Mouse (Mus musculus) embryo, embryonic 10.5 days (tissue): ENCODE data around the gene Tmem109.

ENCODE experiments used
- DNase-seq: peaks from one replicate; pipeline ENCODE4 v3.0.0-alpha.2; 2015; ENCODE audit warnings: low spot score

Tmem109 gene

DNA sequence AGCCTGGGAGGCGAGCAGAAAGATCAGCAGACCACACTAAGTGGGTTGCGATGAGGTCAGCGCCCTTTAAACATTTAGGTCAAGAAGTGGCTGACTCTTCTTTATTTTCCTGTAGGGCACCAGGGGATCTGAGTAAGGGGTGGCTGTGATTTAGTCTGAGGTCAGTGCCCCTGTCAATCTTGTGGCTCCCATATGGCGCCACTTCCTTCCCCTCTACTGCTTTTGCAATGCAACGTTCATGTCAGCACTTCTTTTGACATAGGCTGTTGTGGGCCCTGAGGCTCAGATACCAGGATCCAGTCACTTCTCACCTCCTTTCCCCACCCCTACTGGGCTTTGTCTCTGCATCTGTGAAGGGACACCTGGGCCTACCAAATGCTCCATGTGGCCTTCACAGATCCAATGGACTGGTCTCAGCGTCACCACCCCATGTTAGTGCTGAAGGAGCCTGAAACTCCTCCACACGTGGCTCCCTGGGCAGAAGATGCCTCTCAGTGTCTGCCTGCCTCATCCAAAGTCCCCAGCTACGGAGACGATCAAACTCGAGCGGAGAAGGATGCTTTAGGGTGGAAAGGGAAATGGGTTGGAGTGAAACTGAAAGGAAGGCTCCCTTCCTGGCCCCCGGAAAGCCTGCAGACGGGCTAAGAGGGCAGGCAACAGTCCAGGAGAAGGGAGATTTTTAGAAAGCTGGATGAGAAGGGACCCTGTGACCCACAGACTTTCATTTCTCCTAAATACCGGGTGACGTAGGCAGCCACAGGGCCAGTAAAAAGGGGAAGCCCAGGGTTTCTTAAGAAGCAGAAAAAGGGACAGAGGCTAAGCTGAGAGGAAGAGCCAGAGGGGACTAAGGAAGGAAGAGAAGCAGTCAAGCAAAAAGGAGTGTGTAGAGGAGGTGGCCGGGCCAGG is 39.8 kb downstream of the Tmem109 start:
- DNase-seq, result peak; percentile 76

DNA sequence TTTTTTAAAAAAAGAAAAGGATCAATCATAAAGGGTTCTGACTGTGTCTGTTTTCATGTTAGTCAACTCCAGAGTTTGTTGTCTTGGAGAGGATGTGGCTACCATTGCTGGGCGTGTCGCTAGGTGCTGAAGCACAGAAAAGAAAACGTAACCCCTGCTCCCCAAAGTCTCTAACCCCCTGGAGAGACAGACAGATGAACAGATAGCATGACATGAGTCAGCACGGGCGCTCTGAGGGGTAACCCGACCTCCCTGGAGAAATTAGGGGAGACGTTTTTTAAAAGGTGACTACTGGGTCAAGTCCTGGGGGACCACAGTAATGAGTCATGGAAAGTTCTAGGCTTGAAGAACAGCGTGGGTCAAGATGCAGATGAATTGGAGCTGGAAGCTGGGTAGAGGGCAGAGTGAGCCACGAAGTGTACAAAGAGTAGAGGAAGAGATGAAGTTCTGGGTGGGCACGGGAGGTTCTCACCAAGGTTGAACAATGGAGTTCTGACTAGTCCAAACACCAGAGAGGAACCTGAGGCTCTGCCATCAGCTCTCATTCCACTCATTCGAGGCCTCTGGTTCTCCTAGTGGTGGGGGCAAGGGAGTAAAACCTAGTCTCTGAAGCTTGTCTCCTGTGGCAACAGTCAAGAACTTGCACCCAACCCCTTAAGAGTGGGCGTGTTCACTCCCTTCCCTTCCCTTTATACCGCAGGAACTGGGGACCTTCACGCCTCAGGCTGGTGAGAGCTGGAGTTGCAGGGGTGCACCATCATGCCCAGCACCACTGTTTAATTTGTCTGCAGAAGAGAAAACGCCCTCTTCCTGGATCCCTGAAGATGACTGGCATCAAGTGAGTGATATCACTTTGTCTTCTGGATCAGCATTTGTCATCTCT is 42.5 kb downstream of the Tmem109 start, which contains the start of gene Slc15a3:
Slc15a3 (plus strand) TSS at position 718 of the 883 bp plus-strand sequence.
- DNase-seq, result no peak

DNA sequence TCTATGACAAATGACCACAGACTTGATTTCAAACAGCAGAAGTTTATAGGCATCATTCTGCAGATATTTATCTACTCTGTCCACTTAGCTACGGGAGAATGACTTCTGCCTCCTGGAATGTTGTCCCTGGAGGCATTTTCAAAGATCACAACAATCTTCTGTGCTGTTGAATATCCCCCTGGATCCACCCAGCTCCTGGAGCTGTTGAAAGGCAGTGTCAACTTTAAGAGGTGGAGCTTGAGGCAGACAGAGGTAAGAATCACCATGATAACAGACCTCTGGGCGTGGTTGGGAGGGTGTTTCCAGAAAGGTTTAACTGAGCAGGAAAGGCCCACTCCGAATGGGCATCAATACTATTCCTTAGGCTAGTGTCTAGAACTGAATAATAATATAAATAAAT is 46.1 kb downstream of the Tmem109 start:
- DNase-seq, result no peak

DNA sequence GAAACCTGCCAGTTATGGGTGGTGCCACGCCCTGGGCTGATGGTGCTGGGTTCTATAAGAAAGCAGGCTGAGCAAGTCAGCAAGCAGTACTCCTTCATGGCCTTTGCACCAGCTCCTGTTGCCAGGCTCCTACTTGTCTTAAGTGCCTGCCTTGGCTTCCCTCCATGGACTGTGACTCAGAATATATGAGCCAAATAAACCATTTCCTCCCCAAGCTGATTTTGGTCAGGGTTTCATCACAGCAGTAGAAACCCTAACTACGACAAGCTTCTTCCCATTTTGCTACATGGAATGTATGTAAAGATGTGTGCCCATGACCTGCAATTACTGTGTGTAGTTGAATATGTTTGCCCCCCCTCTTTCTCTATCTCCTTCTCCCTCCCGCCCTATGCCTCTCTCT is 48.2 kb downstream of the Tmem109 start:
- DNase-seq, result no peak

DNA sequence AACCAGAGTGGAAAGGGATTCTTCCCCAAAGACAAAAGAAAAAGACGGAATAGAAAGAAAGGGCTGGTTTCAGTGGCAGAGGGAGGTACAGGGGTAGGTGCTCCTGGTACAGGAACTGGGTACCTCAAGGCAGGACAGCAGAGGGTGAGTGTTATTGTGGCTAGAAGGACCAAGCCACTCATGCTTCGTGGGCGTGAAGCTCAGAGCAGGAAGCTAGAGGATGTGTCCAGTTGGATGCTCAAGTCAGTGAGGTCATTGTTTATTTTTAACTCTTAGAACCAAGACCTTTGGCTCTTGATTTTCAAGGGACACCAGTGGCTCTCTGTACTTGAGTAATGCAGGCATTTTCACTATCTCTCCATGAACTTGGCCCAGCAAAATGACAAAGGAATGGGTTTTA is 49.8 kb downstream of the Tmem109 start:
- DNase-seq, result no peak

DNA sequence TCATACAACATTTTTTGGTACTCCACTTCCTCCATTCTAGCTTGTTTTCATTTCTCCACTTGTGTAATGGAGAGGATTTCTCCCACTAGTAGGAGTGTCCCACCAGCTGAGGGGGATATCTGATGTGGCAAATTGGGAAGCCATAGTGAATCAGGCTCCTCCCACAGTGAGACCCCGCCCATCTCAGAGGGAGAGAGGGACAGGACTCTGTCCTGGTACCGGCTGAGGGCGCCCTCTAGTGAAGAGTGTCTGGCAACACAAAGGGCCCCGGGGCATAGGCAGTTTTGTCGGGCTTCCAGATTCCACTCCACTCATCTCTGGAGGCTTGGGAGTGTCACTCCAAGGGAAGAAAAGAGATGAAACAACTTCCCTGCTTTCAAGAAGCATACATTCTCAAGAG is 50.4 kb downstream of the Tmem109 start:
- peak; percentile 79 for DNase-seq

DNA sequence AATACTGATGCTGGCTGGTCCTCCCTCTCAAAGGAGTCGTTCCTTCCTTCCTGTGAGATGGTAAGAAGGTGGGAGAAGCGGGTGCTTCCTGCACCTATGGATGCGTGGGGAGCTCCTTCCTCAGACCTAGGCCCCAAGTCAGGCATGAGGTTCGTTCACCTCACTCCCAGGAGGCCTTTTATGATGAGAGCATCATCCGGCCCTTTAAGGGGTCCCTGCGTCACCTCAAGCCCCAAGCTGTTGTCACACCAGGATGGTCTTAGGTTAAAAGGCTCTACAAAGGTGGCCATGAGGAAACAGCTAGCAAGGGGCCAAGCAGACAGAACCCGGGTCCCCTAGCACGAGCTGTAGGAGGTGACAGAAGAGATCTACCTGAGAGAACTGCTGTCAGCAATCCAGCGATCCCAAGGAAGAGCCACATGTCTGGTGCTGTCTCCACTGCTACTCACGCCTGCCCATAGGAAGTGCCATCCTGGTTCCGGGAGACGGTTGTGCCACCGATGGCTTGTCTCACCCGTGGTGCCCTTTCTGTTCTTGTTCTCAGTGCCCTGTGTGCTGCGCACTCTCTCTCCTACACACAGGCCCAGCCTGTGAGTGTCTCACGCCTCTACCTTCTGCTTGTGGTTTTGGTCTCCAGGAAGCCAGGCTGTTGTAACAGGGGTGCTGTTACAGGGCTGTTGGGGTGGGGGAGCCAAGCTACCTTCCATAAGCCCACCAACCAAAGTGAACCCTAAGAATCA is 52.2 kb downstream of the Tmem109 start, which contains the start of gene Cd6:
Cd6 (minus strand) TSS at position 623 of the 740 bp plus-strand sequence.
- no peak for DNase-seq

DNA sequence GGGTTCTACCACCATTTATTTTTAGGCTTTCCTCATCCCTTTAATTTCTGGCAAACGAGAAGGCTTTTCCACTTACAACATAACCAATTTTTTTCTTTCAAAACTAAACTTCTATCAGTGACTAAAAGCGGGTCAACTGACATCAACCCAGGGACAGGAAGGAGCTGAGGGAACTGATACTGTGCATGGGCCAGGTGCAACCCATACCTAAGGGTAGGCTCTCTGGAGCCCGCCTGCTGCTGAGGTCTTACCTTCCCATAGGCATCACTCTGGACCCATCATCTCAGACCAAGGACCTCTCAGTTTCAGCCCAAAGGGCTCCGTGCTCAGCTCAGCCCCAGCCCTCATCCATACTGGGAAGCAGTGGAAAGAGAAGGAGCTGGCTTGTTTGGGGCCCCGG is 53.5 kb downstream of the Tmem109 start:
- DNase-seq, result no peak

DNA sequence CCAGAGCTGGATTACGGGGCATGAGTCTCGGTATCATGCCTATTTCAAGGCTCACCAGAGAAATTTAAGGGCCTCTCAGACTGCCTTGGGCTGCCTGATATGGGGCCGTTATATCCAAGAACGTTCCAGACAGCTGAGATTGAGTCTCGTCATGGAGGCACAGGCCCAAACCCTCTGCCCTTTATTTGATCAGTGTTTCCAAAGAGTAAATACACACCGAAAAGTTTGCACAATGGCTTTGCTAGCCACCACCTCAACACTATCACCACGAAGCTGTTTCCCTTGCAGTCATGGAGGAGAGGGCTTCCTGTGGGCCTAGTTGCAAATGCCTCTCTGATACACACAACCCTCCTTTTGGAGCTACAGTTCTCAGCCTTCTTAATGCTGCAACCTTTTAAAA is 57.7 kb downstream of the Tmem109 start:
- no peak for DNase-seq

DNA sequence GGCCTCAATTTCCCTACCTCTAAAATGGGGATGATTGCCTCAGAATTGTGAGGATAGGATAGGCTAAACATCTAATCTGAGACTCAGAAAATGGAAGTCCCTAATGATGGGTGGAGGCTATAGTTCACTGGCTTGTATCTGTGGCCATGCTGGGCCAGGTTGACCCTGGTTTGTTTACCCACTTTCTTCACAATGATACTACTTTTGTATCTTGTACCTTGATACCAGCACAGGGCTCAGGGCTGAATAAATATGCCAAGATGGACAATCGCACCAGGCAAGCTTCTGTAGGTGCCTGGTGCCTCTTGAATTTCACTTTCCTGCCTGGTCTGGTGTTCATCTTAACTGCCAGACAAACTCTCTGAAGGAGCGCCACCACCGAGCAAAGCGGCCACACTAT is 59.3 kb downstream of the Tmem109 start:
- DNase-seq, result no peak

DNA sequence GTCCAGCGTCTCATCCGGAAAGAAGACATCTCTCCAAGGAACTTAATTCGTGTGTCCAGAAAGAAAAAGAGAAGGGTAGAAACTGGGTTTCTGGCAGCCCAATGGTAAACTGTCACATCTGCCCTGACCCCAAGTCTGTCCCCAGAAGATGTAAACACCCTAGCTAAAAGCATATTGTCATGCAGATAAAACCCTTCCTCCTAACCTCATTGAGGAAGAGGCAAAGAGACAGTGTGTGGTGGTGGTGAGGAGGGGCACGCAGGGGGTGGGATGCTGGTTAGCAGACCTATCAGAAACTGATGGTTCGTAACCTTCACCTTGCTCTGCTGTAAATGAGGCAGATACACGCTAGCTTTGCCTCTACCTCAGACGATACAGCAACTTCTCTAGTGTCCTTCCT is 60.5 kb downstream of the Tmem109 start:
- no peak for DNase-seq
